Mouse (Mus musculus): Measurements from ENCODE around the gene Olfr114. TPM values are rescaled to one million over a fixed set of nuclear protein-coding genes. Genes with fewer than 3 reads are reported as not detected.
A peak's percentile ranks its signal among the peaks of the same experiment; 100 is the strongest.

Gene Olfr114
- total and polyA plus RNA-seq, 3 experiments = not detected

- Histone ChIP-seq H3K9ac (ENCODE audit: control insufficient read depth, low read depth, low read length, poor library complexity, severe bottlenecking) (no peak within 1 kb of the TSS), H3K36me3 (ENCODE audit: control insufficient read depth in 1 of 2, insufficient read depth in 2 of 2, low read length in 2 of 2) (no peaks in the 10 kb centered on the region), H3K4me1 (ENCODE audit: control insufficient read depth in 1 of 2, insufficient read depth in 2 of 2, low read length in 2 of 2) (no peaks in the 10 kb centered on the region), H3K27me3 (ENCODE audit: control insufficient read depth in 1 of 2, insufficient read depth in 2 of 2, low read length in 2 of 2) (no peaks in the 10 kb centered on the region), H3K4me3 (ENCODE audit: control insufficient read depth in 1 of 2, insufficient read depth in 1 of 2, low read depth in 2 of 2, low read length in 2 of 2) (no peak within 1 kb of the TSS), H3K79me2 (ENCODE audit: control insufficient read depth, insufficient read depth, low read length, poor library complexity) (no peaks in the 10 kb centered on the region), H3K9me3 (replicated peaks; ENCODE audit: insufficient read depth, low read length) (no peaks in the 10 kb centered on the region), H3K27ac (ENCODE audit: control insufficient read depth, low read depth, low read length) (no peak within 1 kb of the TSS)
- no peak for DNase-seq (ENCODE audit: low read depth, low spot score)
- TF ChIP-seq SIN3A (IDR thresholded peaks at IDR 0.05; ENCODE audit: low read length) = no peak
- TF ChIP-seq ZC3H11A (IDR thresholded peaks at IDR 0.05; ENCODE audit: low read depth, low read length) = no peak
- TF ChIP-seq POLR2AphosphoS2 (IDR thresholded peaks at IDR 0.05; ENCODE audit: low read length) = no peak
- TF ChIP-seq BHLHE40 (IDR thresholded peaks at IDR 0.05; ENCODE audit: borderline replicate concordance, low read depth, low read length) = no peak
- no peak for TF ChIP-seq NELFE (IDR thresholded peaks at IDR 0.05; ENCODE audit: low read depth, low read length)
- TF ChIP-seq TCF12 (IDR thresholded peaks at IDR 0.05; ENCODE audit: low read depth, low read length) = no peak
Measured at GRCm38 (mm10) chr17:37577563-37577962, 15.0 kb downstream of the Olfr114 start, which contains the start of gene Olfr113. Olfr113 (minus strand) TSS chr17:37577663.

- H3K79me2 ChIP-seq (ENCODE audit: control insufficient read depth, insufficient read depth, low read length, poor library complexity) = no peaks in the 10 kb centered on the region
Measured at GRCm38 (mm10) chr17:37569351-37569750, 23.2 kb downstream of the Olfr114 start, which contains the start of gene Olfr112. Olfr112 (minus strand) TSS chr17:37569451.

More at GRCm38 (mm10) chr17:37569351-37569750, 23.2 kb downstream of the Olfr114 start, which contains the start of gene Olfr112:
- Histone ChIP-seq H3K4me3 (ENCODE audit: control insufficient read depth in 1 of 2, insufficient read depth in 1 of 2, low read depth in 2 of 2, low read length in 2 of 2) (peak within 1 kb of the TSS in 1 of 2 experiments; percentile 35; a peak in 1 of 4 replicates), H3K27me3 (ENCODE audit: control insufficient read depth in 1 of 2, insufficient read depth in 2 of 2, low read length in 2 of 2) (no peaks in the 10 kb centered on the region), H3K4me1 (ENCODE audit: control insufficient read depth in 1 of 2, insufficient read depth in 2 of 2, low read length in 2 of 2) (no peaks in the 10 kb centered on the region), H3K9ac (ENCODE audit: control insufficient read depth, low read depth, low read length, poor library complexity, severe bottlenecking) (no peak within 1 kb of the TSS), H3K9me3 (replicated peaks; ENCODE audit: insufficient read depth, low read length) (no peaks in the 10 kb centered on the region), H3K27ac (ENCODE audit: control insufficient read depth, low read depth, low read length) (no peak within 1 kb of the TSS), H3K36me3 (ENCODE audit: control insufficient read depth in 1 of 2, insufficient read depth in 2 of 2, low read length in 2 of 2) (no peaks in the 10 kb centered on the region)
- TF ChIP-seq POLR2A (IDR thresholded peaks at IDR 0.05; ENCODE audit: control insufficient read depth in 1 of 2, insufficient read depth in 1 of 2, low read depth in 1 of 2, low read length in 2 of 2, poor library complexity in 1 of 2) (no peak), SIN3A (IDR thresholded peaks at IDR 0.05; ENCODE audit: low read length) (no peak), MYC (IDR thresholded peaks at IDR 0.05; ENCODE audit: low read depth, low read length) (no peak), BHLHE40 (IDR thresholded peaks at IDR 0.05; ENCODE audit: borderline replicate concordance, low read depth, low read length) (no peak), GATA1 (IDR thresholded peaks at IDR 0.05; ENCODE audit: low read depth, low read length) (no peak), CHD1 (IDR thresholded peaks at IDR 0.05; ENCODE audit: low read depth, low read length) (no peak), NELFE (IDR thresholded peaks at IDR 0.05; ENCODE audit: low read depth, low read length) (no peak), KAT2A (conservative IDR thresholded peaks at IDR 0.05; ENCODE audit: low read depth, low read length) (no peak), HCFC1 (IDR thresholded peaks at IDR 0.05; ENCODE audit: low read depth, low read length) (no peak), CTCF (IDR thresholded peaks at IDR 0.05 in 2 of 3, conservative IDR thresholded peaks at IDR 0.05 in 1 of 3; ENCODE audit: control insufficient read depth in 1 of 3, insufficient read depth in 1 of 3, low read depth in 2 of 3, low read length in 3 of 3, poor library complexity in 1 of 3, severe bottlenecking in 1 of 3) (no peak), ETS1 (IDR thresholded peaks at IDR 0.05; ENCODE audit: low read depth, low read length) (no peak), USF2 (IDR thresholded peaks at IDR 0.05; ENCODE audit: borderline replicate concordance in 1 of 2, insufficient read depth in 1 of 2, low read depth in 1 of 2, low read length in 2 of 2) (no peak), ZMIZ1 (IDR thresholded peaks at IDR 0.05; ENCODE audit: low read depth, low read length) (no peak), USF1 (IDR thresholded peaks at IDR 0.05; ENCODE audit: low read depth, low read length) (no peak), ZNF384 (IDR thresholded peaks at IDR 0.05; ENCODE audit: low read depth, low read length) (no peak), EP300 (IDR thresholded peaks at IDR 0.05; ENCODE audit: low read depth in 1 of 2, low read length in 2 of 2) (no peak), GABPA (IDR thresholded peaks at IDR 0.05; ENCODE audit: low read depth, low read length) (no peak), RCOR1 (IDR thresholded peaks at IDR 0.05; ENCODE audit: low read depth, low read length) (no peak), MAFK (IDR thresholded peaks at IDR 0.05; ENCODE audit: borderline replicate concordance, low read depth, low read length) (no peak)
- no peak for DNase-seq (ENCODE audit: low read depth, low spot score)

Data from MEL (cell line).